Mouse (Mus musculus) myocyte (in vitro differentiated cells): ENCODE measurements around the gene D11Wsu47e.

ENCODE experiments used
- E2F4 ChIP-seq: IDR thresholded peaks from one replicate; pipeline ENCODE4 v1.6.1; 2011; ENCODE audit warnings: mild to moderate bottlenecking, control low read depth, moderate library complexity; ENCODE audit not compliant: insufficient read depth
- POLR2A ChIP-seq: IDR thresholded peaks from one replicate; pipeline ENCODE4 v1.6.1; 2011; ENCODE audit warnings: low read depth, mild to moderate bottlenecking, control low read depth, moderate library complexity; ENCODE audit not compliant: insufficient read length
- REST ChIP-seq: IDR thresholded peaks from one replicate; pipeline ENCODE4 v1.6.1; 2011; ENCODE audit warnings: mild to moderate bottlenecking, control low read depth, moderate library complexity; ENCODE audit not compliant: insufficient read depth, insufficient read length

- TF ChIP-seq POLR2A = no peak
- TF ChIP-seq REST = no peak
- TF ChIP-seq E2F4 = no peak
Measured at GRCm38 (mm10) chr11:113740100-113740499, 55.9 kb downstream of the D11Wsu47e start.
